Mouse (Mus musculus) olfactory bulb, adult 2 months (tissue): Measurements from ENCODE around the gene Asic2. TPM values are rescaled to one million over a fixed set of nuclear protein-coding genes. Genes with fewer than 3 reads are reported as not detected.

Experiments
- H3K27ac ChIP-seq: fragments of 200-500 bp; 2 replicates; pipeline ENCODE4 v1.5.1; 2012; ENCODE audit warnings: low read depth, low read length; ENCODE audit not compliant: insufficient read depth
- H3K4me1 ChIP-seq: fragments of 200-500 bp; 2 replicates; pipeline ENCODE4 v1.6.1; 2012; ENCODE audit warnings: low read length; ENCODE audit not compliant: control insufficient read depth, insufficient read depth
- H3K4me3 ChIP-seq: fragments of 200-500 bp; 2 replicates; pipeline ENCODE4 v1.5.1; 2012; ENCODE audit warnings: mild to moderate bottlenecking, low read depth, low read length, moderate library complexity; ENCODE audit not compliant: insufficient read depth
- CTCF ChIP-seq: fragments of 200-500 bp; IDR thresholded peaks from 2 replicates; pipeline ENCODE4 v1.5.1; 2012; ENCODE audit warnings: low read depth, mild to moderate bottlenecking, low read length, moderate library complexity; ENCODE audit not compliant: insufficient read depth
- POLR2A ChIP-seq: fragments of 200-500 bp; IDR thresholded peaks from 2 replicates; pipeline ENCODE4 v1.6.1; 2012; ENCODE audit warnings: mild to moderate bottlenecking, low read depth, low read length, moderate library complexity; ENCODE audit not compliant: insufficient read depth
- WGBS: fragments of 180-500 bp; shearing (Covaris S2); methylation state at CpG from one replicate; pipeline ENCODE4 v1.1.7; 2018; 5-methylcytosine and 5-hydroxymethylcytosine counted together
- polyA plus RNA-seq: library from polyadenylated mRNA; stranded (reverse); fragments of >200 nt; gene quantifications from 2 replicates; pipeline ENCODE4 v1.2.4, GENCODE M21; 2012; ENCODE audit warnings: low replicate concordance; ENCODE audit not compliant: missing spikeins, insufficient read depth, insufficient read length

Asic2 gene
- polyA plus RNA-seq, 1 experiment = not detected

GRCm38 (mm10) chr11:81187851-81188250, 780.4 kb downstream of the Asic2 start:
- peaks cover 20% of the 10 kb centered on the region for H3K4me1 ChIP-seq
- H3K27ac ChIP-seq = no peak overlapping the region
- no peak for TF ChIP-seq POLR2A
- TF ChIP-seq CTCF = no peak
- WGBS = 76% methylated on average over 3 of the region's 3 CpGs
- H3K4me3 ChIP-seq = no peak overlapping the region

GRCm38 (mm10) chr11:81184721-81185120, 783.5 kb downstream of the Asic2 start:
- TF ChIP-seq POLR2A (no peak), CTCF (no peak)
- Histone ChIP-seq H3K4me1 (peaks cover 18% of the 10 kb centered on the region), H3K27ac (no peak overlapping the region), H3K4me3 (no peak overlapping the region)
- WGBS = 46% methylated on average over 7 of the region's 7 CpGs

- 71% methylated on average over 2 of the region's 2 CpGs for WGBS
- no peak overlapping the region for H3K27ac ChIP-seq
- TF ChIP-seq POLR2A = no peak
- TF ChIP-seq CTCF = no peak
- H3K4me3 ChIP-seq = no peak overlapping the region
- peaks cover 5% of the 10 kb centered on the region; the same call in 1 of the 2 replicates for H3K4me1 ChIP-seq
Measured at GRCm38 (mm10) chr11:81164890-81165289, 803.4 kb downstream of the Asic2 start.

GRCm38 (mm10) chr11:81163056-81163455, 805.2 kb downstream of the Asic2 start:
- TF ChIP-seq POLR2A = no peak
- no peak for TF ChIP-seq CTCF
- Histone ChIP-seq H3K4me1 (peaks cover 2% of the 10 kb centered on the region; the same call in 1 of the 2 replicates), H3K27ac (no peak overlapping the region), H3K4me3 (no peak overlapping the region)
- WGBS = 52% methylated on average over 4 of the region's 4 CpGs

- Histone ChIP-seq H3K4me3 (peak overlapping the region; percentile 55), H3K4me1 (peaks cover 10% of the 10 kb centered on the region), H3K27ac (peak overlapping the region; percentile 25; the same call in 1 of the 2 replicates)
- 5% methylated on average over 13 of the region's 13 CpGs for WGBS
- no peak for TF ChIP-seq POLR2A
- no peak for TF ChIP-seq CTCF
Measured at GRCm38 (mm10) chr11:81153841-81154240, 814.4 kb downstream of the Asic2 start.

- Histone ChIP-seq H3K4me3 (peak overlapping the region; percentile 55), H3K27ac (peak overlapping the region; percentile 13; the same call in 1 of the 2 replicates), H3K4me1 (peaks cover 15% of the 10 kb centered on the region)
- TF ChIP-seq CTCF = 0 out of 2 replicates have a peak, but pooled peaks have one; percentile 5
- TF ChIP-seq POLR2A = no peak
- WGBS = under 1% methylated on average over 57 of the region's 57 CpGs
Measured at GRCm38 (mm10) chr11:81153161-81153840, 815.0 kb downstream of the Asic2 start.

GRCm38 (mm10) chr11:81152460-81153160, 815.6 kb downstream of the Asic2 start:
- Histone ChIP-seq H3K4me3 (peak overlapping the region; percentile 55), H3K4me1 (peaks cover 16% of the 10 kb centered on the region), H3K27ac (peak overlapping the region; percentile 26)
- TF ChIP-seq POLR2A (0 out of 2 replicates have a peak, but pooled peaks have one; percentile 22), CTCF (peak; percentile 42; the same call in 1 of the 2 replicates)
- under 1% methylated on average over 55 of the region's 55 CpGs for WGBS

GRCm38 (mm10) chr11:81152021-81152385, 816.3 kb downstream of the Asic2 start:
- TF ChIP-seq CTCF (peak; percentile 70; the same call in 1 of the 2 replicates), POLR2A (no peak)
- Histone ChIP-seq H3K4me3 (peak overlapping the region; percentile 55), H3K27ac (peak overlapping the region; percentile 18), H3K4me1 (peaks cover 16% of the 10 kb centered on the region)
- WGBS = under 1% methylated on average over 42 of the region's 42 CpGs
